Mouse (Mus musculus) myocyte (in vitro differentiated cells): ENCODE measurements around the gene Ppp1r36. TPM values are rescaled to one million over a fixed set of nuclear protein-coding genes. Genes with fewer than 3 reads are reported as not detected.

Experiments used
- H3K27me3 ChIP-seq: one replicate; pipeline ENCODE4 v1.6.1; 2011; ENCODE audit not compliant: control insufficient read depth, insufficient read depth, insufficient read length
- H3K36me3 ChIP-seq: one replicate; pipeline ENCODE4 v1.6.1; 2011; ENCODE audit not compliant: control insufficient read depth, insufficient read depth
- H3K4me2 ChIP-seq: one replicate; pipeline ENCODE4 v1.6.1; 2011; ENCODE audit warnings: low read depth, control low read depth
- H3K4me3 ChIP-seq: one replicate; pipeline ENCODE4 v1.5.1; 2011; ENCODE audit warnings: mild to moderate bottlenecking, control low read depth, moderate library complexity
- H3K79me2 ChIP-seq: one replicate; pipeline ENCODE4 v1.6.1; 2011; ENCODE audit not compliant: control insufficient read depth, insufficient read depth
- H3ac ChIP-seq: one replicate; pipeline ENCODE4 v1.6.1; 2011; ENCODE audit not compliant: control insufficient read depth, insufficient read length
- CEBPB ChIP-seq: IDR thresholded peaks from 2 replicates; pipeline ENCODE4 v1.6.1; 2011; ENCODE audit warnings: mild to moderate bottlenecking, moderate library complexity; ENCODE audit not compliant: poor library complexity, insufficient read depth, severe bottlenecking
- E2F4 ChIP-seq: IDR thresholded peaks from one replicate; pipeline ENCODE4 v1.6.1; 2011; ENCODE audit warnings: mild to moderate bottlenecking, control low read depth, moderate library complexity; ENCODE audit not compliant: insufficient read depth
- MAX ChIP-seq: IDR thresholded peaks from one replicate; pipeline ENCODE4 v1.6.1; 2011; ENCODE audit warnings: low read depth, mild to moderate bottlenecking, control low read depth
- MYOD1 ChIP-seq, 3 experiments: IDR thresholded peaks; one replicate each; pipeline ENCODE4 v1.6.1; 2011; ENCODE audit warnings: control low read depth in 2 of 3, low read depth in 2 of 3, mild to moderate bottlenecking in 2 of 3, moderate library complexity in 1 of 3; ENCODE audit not compliant: insufficient read length in 2 of 3, control insufficient read depth in 1 of 3
- MYOG ChIP-seq, 3 experiments: IDR thresholded peaks; one replicate each; pipeline ENCODE4 v1.6.1; 2011; ENCODE audit warnings: control low read depth in 2 of 3, low read depth in 2 of 3, mild to moderate bottlenecking in 2 of 3; ENCODE audit not compliant: insufficient read length in 2 of 3, control insufficient read depth in 1 of 3, insufficient read depth in 1 of 3
- POLR2A ChIP-seq: IDR thresholded peaks from one replicate; pipeline ENCODE4 v1.6.1; 2011; ENCODE audit warnings: low read depth, mild to moderate bottlenecking, control low read depth, moderate library complexity; ENCODE audit not compliant: insufficient read length
- POLR2AphosphoS2 ChIP-seq: IDR thresholded peaks from one replicate; pipeline ENCODE4 v1.6.1; 2011; ENCODE audit warnings: low read depth, control low read depth; ENCODE audit not compliant: insufficient read length
- REST ChIP-seq: IDR thresholded peaks from one replicate; pipeline ENCODE4 v1.6.1; 2011; ENCODE audit warnings: mild to moderate bottlenecking, control low read depth, moderate library complexity; ENCODE audit not compliant: insufficient read depth, insufficient read length
- SRF ChIP-seq: IDR thresholded peaks from one replicate; pipeline ENCODE4 v1.6.1; 2011; ENCODE audit warnings: low read depth; ENCODE audit not compliant: control insufficient read depth, insufficient read length
- TCF12 ChIP-seq: IDR thresholded peaks from one replicate; pipeline ENCODE4 v1.6.1; 2011; ENCODE audit warnings: mild to moderate bottlenecking, control low read depth; ENCODE audit not compliant: poor library complexity, insufficient read depth, severe bottlenecking
- TCF3 ChIP-seq: IDR thresholded peaks from one replicate; pipeline ENCODE4 v1.6.1; 2011; ENCODE audit warnings: low read depth, control low read depth; ENCODE audit not compliant: insufficient read length
- USF1 ChIP-seq: IDR thresholded peaks from one replicate; pipeline ENCODE4 v1.6.1; 2011; ENCODE audit warnings: low read depth, mild to moderate bottlenecking, control low read depth, moderate library complexity
- polyA plus RNA-seq: library from polyadenylated mRNA; unstranded; fragments of >200 nt; fragmentation: generic; extraction: Trizol; gene quantifications from one replicate; pipeline ENCODE4 v1.2.1, GENCODE M21; 2012; ENCODE audit warnings: missing spikeins

Gene Ppp1r36
- polyA plus RNA-seq, 1 experiment: not detected

- Histone ChIP-seq H3K27me3 (no peaks in the 10 kb centered on the region), H3K4me2 (no peak overlapping the region), H3K4me3 (no peak overlapping the region), H3K36me3 (no peaks in the 10 kb centered on the region), H3K79me2 (no peaks in the 10 kb centered on the region), H3ac (no peak overlapping the region)
- TF ChIP-seq E2F4 (no peak), SRF (no peak), MYOG (IDR thresholded peaks at IDR 0.05; ENCODE audit: control insufficient read depth in 1 of 3, insufficient read depth in 1 of 3, insufficient read length in 2 of 3, low read depth in 2 of 3) (no peak), MAX (no peak), USF1 (no peak), TCF3 (no peak), REST (no peak), TCF12 (no peak), POLR2A (no peak), MYOD1 (IDR thresholded peaks at IDR 0.05; ENCODE audit: control insufficient read depth in 1 of 3, insufficient read length in 2 of 3, low read depth in 2 of 3) (no peak), POLR2AphosphoS2 (no peak), CEBPB (no peak)
These were observed 11.4 kb upstream of the Ppp1r36 start for GRCm38 (mm10) chr12:76405971-76406370.

DNA sequence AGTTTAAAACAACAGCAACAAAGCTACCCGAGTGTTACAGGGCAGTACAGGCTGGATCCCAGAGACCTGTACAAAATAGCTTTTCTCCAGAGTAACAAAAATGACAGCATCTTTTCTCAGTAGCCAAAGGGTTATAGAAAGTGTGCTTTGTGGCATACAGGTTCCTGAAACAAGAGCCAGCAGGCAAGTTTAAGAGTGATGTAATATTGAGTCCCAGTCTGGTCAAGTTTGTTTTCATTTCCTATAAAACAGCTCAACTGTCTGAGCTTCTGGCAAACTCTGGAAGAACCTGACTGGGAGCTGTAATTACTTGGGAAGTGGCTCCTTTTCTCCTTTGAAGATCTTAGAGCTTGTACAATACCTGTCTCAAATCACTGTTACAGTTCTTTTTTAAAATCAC is 10.2 kb upstream of the Ppp1r36 start:
- H3K36me3 ChIP-seq: no peaks in the 10 kb centered on the region
- H3K4me2 ChIP-seq: no peak overlapping the region
- no peaks in the 10 kb centered on the region for H3K79me2 ChIP-seq
- TF ChIP-seq CEBPB: no peak
- TF ChIP-seq MAX: no peak
- TF ChIP-seq REST: no peak
- no peak for TF ChIP-seq MYOG (IDR thresholded peaks at IDR 0.05; ENCODE audit: control insufficient read depth in 1 of 3, insufficient read depth in 1 of 3, insufficient read length in 2 of 3, low read depth in 2 of 3)
- no peak for TF ChIP-seq POLR2A
- no peak for TF ChIP-seq TCF12
- no peak for TF ChIP-seq USF1
- TF ChIP-seq SRF: no peak
- TF ChIP-seq POLR2AphosphoS2: no peak
- no peak for TF ChIP-seq TCF3
- TF ChIP-seq E2F4: no peak
- no peak for TF ChIP-seq MYOD1 (IDR thresholded peaks at IDR 0.05; ENCODE audit: control insufficient read depth in 1 of 3, insufficient read length in 2 of 3, low read depth in 2 of 3)
- no peak overlapping the region for H3K4me3 ChIP-seq
- H3K27me3 ChIP-seq: no peaks in the 10 kb centered on the region
- no peak overlapping the region for H3ac ChIP-seq

DNA sequence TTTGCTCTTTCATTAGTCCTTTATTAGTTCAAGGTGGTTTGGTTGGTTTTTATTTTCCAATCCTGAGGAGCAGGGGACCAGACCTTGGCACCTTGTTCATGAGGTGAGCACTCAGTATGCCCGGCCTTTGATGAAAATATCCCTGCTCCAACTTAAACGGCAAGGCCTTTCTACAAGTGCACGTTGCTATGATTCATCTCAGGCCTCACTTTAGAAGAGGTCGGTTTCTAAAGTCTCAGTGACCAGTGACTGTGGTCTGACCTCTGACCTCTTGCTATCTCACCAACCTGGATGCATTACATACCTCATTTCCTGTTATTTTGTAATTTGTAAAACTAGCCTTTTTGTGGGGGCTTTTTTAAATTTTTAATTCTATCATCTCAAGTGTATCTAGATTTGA is 8.2 kb upstream of the Ppp1r36 start:
- H3K27me3 ChIP-seq: no peaks in the 10 kb centered on the region
- H3K4me3 ChIP-seq: no peak overlapping the region
- no peaks in the 10 kb centered on the region for H3K36me3 ChIP-seq
- no peaks in the 10 kb centered on the region for H3K79me2 ChIP-seq
- no peak for TF ChIP-seq POLR2A
- no peak for TF ChIP-seq SRF
- TF ChIP-seq TCF3: no peak
- TF ChIP-seq USF1: no peak
- TF ChIP-seq POLR2AphosphoS2: no peak
- TF ChIP-seq MYOG (IDR thresholded peaks at IDR 0.05; ENCODE audit: control insufficient read depth in 1 of 3, insufficient read depth in 1 of 3, insufficient read length in 2 of 3, low read depth in 2 of 3): no peak
- TF ChIP-seq MAX: no peak
- no peak for TF ChIP-seq REST
- TF ChIP-seq TCF12: no peak
- no peak for TF ChIP-seq E2F4
- TF ChIP-seq MYOD1 (IDR thresholded peaks at IDR 0.05; ENCODE audit: control insufficient read depth in 1 of 3, insufficient read length in 2 of 3, low read depth in 2 of 3): no peak
- no peak for TF ChIP-seq CEBPB
- H3ac ChIP-seq: no peak overlapping the region
- H3K4me2 ChIP-seq: no peak overlapping the region

GRCm38 (mm10) chr12:76415383-76416010 is 1.8 kb upstream of the Ppp1r36 start:
- Histone ChIP-seq H3K4me2 (no peak overlapping the region), H3K27me3 (no peaks in the 10 kb centered on the region), H3ac (no peak overlapping the region), H3K36me3 (no peaks in the 10 kb centered on the region), H3K79me2 (no peaks in the 10 kb centered on the region), H3K4me3 (no peak overlapping the region)
- TF ChIP-seq MAX: no peak
- TF ChIP-seq MYOD1 (IDR thresholded peaks at IDR 0.05; ENCODE audit: control insufficient read depth in 1 of 3, insufficient read length in 2 of 3, low read depth in 2 of 3): no peak
- no peak for TF ChIP-seq TCF3
- no peak for TF ChIP-seq CEBPB
- TF ChIP-seq REST: no peak
- no peak for TF ChIP-seq MYOG (IDR thresholded peaks at IDR 0.05; ENCODE audit: control insufficient read depth in 1 of 3, insufficient read depth in 1 of 3, insufficient read length in 2 of 3, low read depth in 2 of 3)
- no peak for TF ChIP-seq TCF12
- TF ChIP-seq USF1: no peak
- TF ChIP-seq SRF: no peak
